Mouse (Mus musculus) midbrain, embryonic 15.5 days (tissue): ENCODE data around the gene Nap1l5. TPM values are rescaled to one million over a fixed set of nuclear protein-coding genes. Genes with fewer than 3 reads are reported as not detected.
"Not testable (repeated sequence)": the region's sequence is repeated elsewhere in the genome, so short reads cannot be mapped to it uniquely, and the experiment has no call there.

Experiments used
- ATAC-seq: fragments of 200-750 bp; cut with Nextera tagmentation; replicated peaks from 2 replicates; pipeline ENCODE4 v1.8.0; 2017; ENCODE audit warnings: moderate TSS enrichment
- H3K27ac ChIP-seq: fragments of 300-500 bp; sonication (generic); 2 replicates; pipeline ENCODE4 v1.5.1; 2015; ENCODE audit warnings: mild to moderate bottlenecking, inconsistent platforms
- H3K27me3 ChIP-seq: fragments of 300-500 bp; sonication (generic); replicated peaks from 2 replicates; pipeline ENCODE4 v1.6.1; 2015; ENCODE audit warnings: inconsistent platforms
- H3K36me3 ChIP-seq: fragments of 300-500 bp; sonication (generic); replicated peaks from 2 replicates; pipeline ENCODE4 v1.6.1; 2015; ENCODE audit warnings: inconsistent platforms
- H3K4me1 ChIP-seq: fragments of 300-500 bp; sonication (generic); 2 replicates; pipeline ENCODE4 v1.6.1; 2015; ENCODE audit warnings: inconsistent platforms
- H3K4me2 ChIP-seq: fragments of 300-500 bp; sonication (generic); 2 replicates; pipeline ENCODE4 v1.6.1; 2015; ENCODE audit warnings: inconsistent platforms, mild to moderate bottlenecking, moderate library complexity
- H3K4me3 ChIP-seq: fragments of 300-500 bp; sonication (generic); 2 replicates; pipeline ENCODE4 v1.5.1; 2015; ENCODE audit warnings: mild to moderate bottlenecking, inconsistent platforms
- H3K9ac ChIP-seq: fragments of 300-500 bp; sonication (generic); 2 replicates; pipeline ENCODE4 v1.6.1; 2015; ENCODE audit warnings: mild to moderate bottlenecking, inconsistent platforms
- H3K9me3 ChIP-seq: fragments of 300-500 bp; sonication (generic); 2 replicates; pipeline ENCODE4 v1.6.1; 2016; ENCODE audit warnings: inconsistent platforms
- WGBS: fragments of 180-500 bp; shearing (Covaris S2); methylation state at CpG from one replicate; pipeline ENCODE4 v1.1.7; 2015; ENCODE audit warnings: mixed read lengths; 5-methylcytosine and 5-hydroxymethylcytosine counted together
- polyA plus RNA-seq: library from polyadenylated mRNA; unstranded; fragments of >200 nt; fragmentation: Nextera tagmentation; extraction: Ambion mirVana; gene quantifications from 2 replicates; pipeline ENCODE4 v1.2.1, GENCODE M21; 2015

Gene Nap1l5
- polyA plus RNA-seq, 1 experiment from 2014 or later = 248 TPM

GRCm38 (mm10) chr6:58900536-58900935 is 6.3 kb downstream of the Nap1l5 start:
- no peak overlapping the region for H3K9ac ChIP-seq
- ATAC-seq = no peak
- no peaks in the 10 kb centered on the region for H3K27me3 ChIP-seq
- H3K4me3 ChIP-seq = no peak overlapping the region
- no peaks in the 10 kb centered on the region for H3K9me3 ChIP-seq
- no peaks in the 10 kb centered on the region for H3K36me3 ChIP-seq
- H3K27ac ChIP-seq = no peak overlapping the region
- H3K4me2 ChIP-seq = no peak overlapping the region
- peaks cover 15% of the 10 kb centered on the region for H3K4me1 ChIP-seq
- WGBS = 85% methylated on average over 7 of the region's 7 CpGs

GRCm38 (mm10) chr6:58899076-58899475 is 7.8 kb downstream of the Nap1l5 start:
- Histone ChIP-seq H3K27ac (no peak overlapping the region), H3K27me3 (no peaks in the 10 kb centered on the region), H3K9me3 (no peaks in the 10 kb centered on the region), H3K36me3 (0 out of 2 replicates have a peak, but pooled peaks cover under 1% of the 10 kb centered on the region), H3K4me3 (no peak overlapping the region), H3K4me1 (peaks cover 12% of the 10 kb centered on the region), H3K4me2 (no peak overlapping the region), H3K9ac (no peak overlapping the region)
- 91% methylated on average over 3 of the region's 3 CpGs for WGBS
- no peak for ATAC-seq

GRCm38 (mm10) chr6:58896648-58897047 is 10.2 kb downstream of the Nap1l5 start:
- Histone ChIP-seq H3K4me3 (no peak overlapping the region), H3K27me3 (no peaks in the 10 kb centered on the region), H3K36me3 (0 out of 2 replicates have a peak, but pooled peaks cover 7% of the 10 kb centered on the region), H3K9me3 (no peaks in the 10 kb centered on the region), H3K4me2 (no peak overlapping the region), H3K9ac (no peak overlapping the region), H3K27ac (no peak overlapping the region), H3K4me1 (no peaks in the 10 kb centered on the region)
- WGBS = 77% methylated on average over 3 of the region's 3 CpGs
- no peak for ATAC-seq

- H3K27ac ChIP-seq = no peak overlapping the region
- peaks cover 7% of the 10 kb centered on the region; the same call in 1 of the 2 replicates for H3K36me3 ChIP-seq
- no peak overlapping the region for H3K9ac ChIP-seq
- H3K27me3 ChIP-seq = no peaks in the 10 kb centered on the region
- no peaks in the 10 kb centered on the region for H3K9me3 ChIP-seq
- H3K4me1 ChIP-seq = no peaks in the 10 kb centered on the region
- H3K4me2 ChIP-seq = no peak overlapping the region
- no peak overlapping the region for H3K4me3 ChIP-seq
- WGBS = 86% methylated on average over 4 of the region's 4 CpGs
- no peak for ATAC-seq
These were observed 11.9 kb downstream of the Nap1l5 start for GRCm38 (mm10) chr6:58894994-58895393.

- WGBS = 92% methylated on average over 6 of the region's 6 CpGs
- H3K4me1 ChIP-seq = no peaks in the 10 kb centered on the region
- ATAC-seq = no peak
- H3K36me3 ChIP-seq = peaks cover 7% of the 10 kb centered on the region; the same call in 1 of the 2 replicates
- no peak overlapping the region for H3K27ac ChIP-seq
- H3K4me2 ChIP-seq = no peak overlapping the region
- no peaks in the 10 kb centered on the region for H3K9me3 ChIP-seq
- no peaks in the 10 kb centered on the region for H3K27me3 ChIP-seq
- no peak overlapping the region for H3K4me3 ChIP-seq
- H3K9ac ChIP-seq = no peak overlapping the region
These were observed 13.6 kb downstream of the Nap1l5 start for GRCm38 (mm10) chr6:58893307-58893706.

- WGBS = 91% methylated on average over 3 of the region's 3 CpGs
- Histone ChIP-seq H3K9me3 (no peaks in the 10 kb centered on the region), H3K4me2 (no peak overlapping the region), H3K4me1 (no peaks in the 10 kb centered on the region), H3K36me3 (peaks cover 10% of the 10 kb centered on the region; the same call in 1 of the 2 replicates), H3K27me3 (no peaks in the 10 kb centered on the region), H3K27ac (no peak overlapping the region), H3K4me3 (no peak overlapping the region), H3K9ac (no peak overlapping the region)
- ATAC-seq = no peak
These were observed 17.0 kb downstream of the Nap1l5 start for GRCm38 (mm10) chr6:58889917-58890316.

GRCm38 (mm10) chr6:58882271-58882670 is 24.6 kb downstream of the Nap1l5 start:
- Histone ChIP-seq H3K9ac (no peak overlapping the region), H3K36me3 (peaks cover 4% of the 10 kb centered on the region; the same call in 1 of the 2 replicates)
- ATAC-seq = no peak

GRCm38 (mm10) chr6:58881363-58881762 is 25.5 kb downstream of the Nap1l5 start:
- H3K36me3 ChIP-seq = peaks cover 4% of the 10 kb centered on the region; the same call in 1 of the 2 replicates
- H3K9ac ChIP-seq = no peak overlapping the region
- H3K27me3 ChIP-seq = no peaks in the 10 kb centered on the region
- no peak for ATAC-seq
- no peaks in the 10 kb centered on the region for H3K4me1 ChIP-seq
- H3K4me2 ChIP-seq = no peak overlapping the region
- no peak overlapping the region for H3K27ac ChIP-seq
- 91% methylated on average over 3 of the region's 3 CpGs for WGBS
- no peak overlapping the region for H3K4me3 ChIP-seq
- no peaks in the 10 kb centered on the region for H3K9me3 ChIP-seq

More at GRCm38 (mm10) chr6:58882271-58882670, 24.6 kb downstream of the Nap1l5 start:
- H3K4me1 ChIP-seq = no peaks in the 10 kb centered on the region
- no peaks in the 10 kb centered on the region for H3K27me3 ChIP-seq
- H3K9me3 ChIP-seq = no peaks in the 10 kb centered on the region
- H3K4me2 ChIP-seq = no peak overlapping the region
- 80% methylated on average over 6 of the region's 6 CpGs for WGBS
- no peak overlapping the region for H3K4me3 ChIP-seq
- H3K27ac ChIP-seq = no peak overlapping the region

GRCm38 (mm10) chr6:58880861-58881260 is 26.0 kb downstream of the Nap1l5 start:
- Histone ChIP-seq H3K27me3 (no peaks in the 10 kb centered on the region), H3K27ac (no peak overlapping the region), H3K9me3 (no peaks in the 10 kb centered on the region), H3K4me2 (no peak overlapping the region), H3K36me3 (peaks cover 4% of the 10 kb centered on the region; the same call in 1 of the 2 replicates), H3K4me3 (no peak overlapping the region), H3K9ac (no peak overlapping the region), H3K4me1 (no peaks in the 10 kb centered on the region)
- 95% methylated on average over 5 of the region's 5 CpGs for WGBS
- ATAC-seq = no peak

GRCm38 (mm10) chr6:58879987-58880386 is 26.9 kb downstream of the Nap1l5 start:
- WGBS = 95% methylated on average over 9 of the region's 9 CpGs
- no peak overlapping the region for H3K27ac ChIP-seq
- 0 out of 2 replicates have a peak, but pooled peaks have one; percentile 15 for ATAC-seq
- H3K4me1 ChIP-seq = no peaks in the 10 kb centered on the region
- no peak overlapping the region for H3K4me3 ChIP-seq
- no peaks in the 10 kb centered on the region for H3K9me3 ChIP-seq
- no peak overlapping the region for H3K9ac ChIP-seq
- no peak overlapping the region for H3K4me2 ChIP-seq
- peaks cover 4% of the 10 kb centered on the region for H3K36me3 ChIP-seq
- no peaks in the 10 kb centered on the region for H3K27me3 ChIP-seq

GRCm38 (mm10) chr6:58879572-58879971 is 27.3 kb downstream of the Nap1l5 start:
- no peak overlapping the region for H3K27ac ChIP-seq
- peak; percentile 32 for ATAC-seq
- H3K27me3 ChIP-seq = no peaks in the 10 kb centered on the region
- no peak overlapping the region for H3K9ac ChIP-seq
- H3K36me3 ChIP-seq = peaks cover 4% of the 10 kb centered on the region
- 70% methylated on average over 4 of the region's 4 CpGs for WGBS
- no peak overlapping the region for H3K4me2 ChIP-seq
- no peaks in the 10 kb centered on the region for H3K9me3 ChIP-seq
- no peaks in the 10 kb centered on the region for H3K4me1 ChIP-seq
- H3K4me3 ChIP-seq = no peak overlapping the region

- not testable (repeated sequence) for H3K4me3 ChIP-seq, H3K4me1 ChIP-seq, H3K27me3 ChIP-seq, H3K27ac ChIP-seq, H3K36me3 ChIP-seq, H3K9me3 ChIP-seq, H3K4me2 ChIP-seq, H3K9ac ChIP-seq, ATAC-seq
- 95% methylated on average over 6 of the region's 6 CpGs for WGBS
These were observed 39.0 kb downstream of the Nap1l5 start for GRCm38 (mm10) chr6:58867858-58868257.

- Histone ChIP-seq H3K4me2 (no peak overlapping the region), H3K27ac (no peak overlapping the region), H3K27me3 (no peaks in the 10 kb centered on the region), H3K9ac (no peak overlapping the region), H3K4me3 (no peak overlapping the region), H3K4me1 (0 out of 2 replicates have a peak, but pooled peaks cover 6% of the 10 kb centered on the region), H3K9me3 (no peaks in the 10 kb centered on the region), H3K36me3 (no peaks in the 10 kb centered on the region)
- 0 out of 2 replicates have a peak, but pooled peaks have one; percentile 22 for ATAC-seq
- 79% methylated on average over 4 of the region's 4 CpGs for WGBS
These were observed 43.1 kb downstream of the Nap1l5 start for GRCm38 (mm10) chr6:58863631-58864235.
